Mouse (Mus musculus): ENCODE measurements around the gene Slc27a2.

DNA sequence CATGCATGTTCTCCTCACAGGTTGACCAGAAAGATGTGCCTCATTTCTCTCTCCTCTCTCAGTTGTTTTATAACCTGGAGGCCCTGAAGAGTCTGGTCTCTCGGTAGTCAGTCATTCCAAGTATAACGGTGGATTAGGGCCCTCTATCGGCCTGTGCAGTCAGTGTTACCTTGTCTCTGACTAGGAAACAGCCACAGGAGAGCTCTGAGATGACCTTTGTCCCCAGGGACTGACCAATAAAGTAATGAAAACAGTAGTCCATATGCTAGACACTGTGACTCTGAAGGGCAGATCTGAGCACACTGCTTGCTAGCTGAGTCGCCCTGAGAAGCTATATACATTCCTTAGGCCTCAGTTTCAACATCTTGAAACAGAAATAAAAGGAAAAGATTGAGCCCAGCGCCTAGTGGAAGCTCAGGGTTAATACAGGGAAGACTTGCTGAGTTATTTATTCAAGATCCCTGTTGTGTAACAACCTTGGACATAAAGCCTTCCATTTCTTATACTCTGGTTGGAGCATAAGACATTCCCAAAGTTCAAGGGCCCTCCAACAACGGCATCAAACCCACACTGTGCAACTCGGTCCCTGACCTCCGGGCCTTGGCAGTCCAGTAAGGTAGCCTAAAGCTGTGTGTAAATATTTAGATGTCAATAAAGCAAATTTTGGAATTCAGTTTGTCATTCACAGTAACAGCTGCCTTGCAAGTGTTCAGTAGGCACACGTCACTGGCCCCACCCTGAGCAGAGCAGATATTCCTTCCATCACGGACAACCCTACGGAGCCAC lies 23.4 kb downstream of the Slc27a2 start:
- TF ChIP-seq POLR2A (IDR thresholded peaks at IDR 0.05; ENCODE audit: control insufficient read depth, low read depth, low read length): no peak
- TF ChIP-seq CTCF (IDR thresholded peaks at IDR 0.05; ENCODE audit: control insufficient read depth, insufficient read depth, insufficient replicate concordance, low read depth, low read length): no peak

Measured in testis, adult 2 months (tissue).